Mouse (Mus musculus) stomach, embryonic 16.5 days (tissue): ENCODE measurements around the gene Sptssb. TPM values are rescaled to one million over a fixed set of nuclear protein-coding genes. Genes with fewer than 3 reads are reported as not detected.

ENCODE experiments used
- ATAC-seq: fragments of 200-750 bp; cut with Nextera tagmentation; 2 replicates; pipeline ENCODE4 v1.8.0; 2017; ENCODE audit warnings: moderate number of reproducible peaks, moderate TSS enrichment; ENCODE audit not compliant: insufficient read depth, low FRiP score
- H3K27ac ChIP-seq: fragments of 300-500 bp; sonication (generic); 2 replicates; pipeline ENCODE4 v1.5.1; 2014; ENCODE audit warnings: low read length
- H3K27me3 ChIP-seq: fragments of 300-500 bp; sonication (generic); 2 replicates; pipeline ENCODE4 v1.6.1; 2014; ENCODE audit warnings: low read length, control low read depth, mixed read lengths; ENCODE audit not compliant: control insufficient read depth, insufficient read depth
- H3K36me3 ChIP-seq: fragments of 300-500 bp; sonication (generic); 2 replicates; pipeline ENCODE4 v1.6.1; 2014; ENCODE audit warnings: low read length; ENCODE audit not compliant: control insufficient read depth, insufficient read depth
- H3K4me1 ChIP-seq: fragments of 300-500 bp; sonication (generic); 2 replicates; pipeline ENCODE4 v1.6.1; 2014; ENCODE audit warnings: low read length, control low read depth, mixed read lengths; ENCODE audit not compliant: control insufficient read depth, insufficient read depth
- H3K4me2 ChIP-seq: fragments of 300-500 bp; sonication (generic); 2 replicates; pipeline ENCODE4 v1.6.1; 2014; ENCODE audit warnings: low read depth, low read length, mixed read lengths
- H3K4me3 ChIP-seq: fragments of 300-500 bp; sonication (generic); replicated peaks from 2 replicates; pipeline ENCODE4 v1.5.1; 2014; ENCODE audit warnings: mild to moderate bottlenecking, low read length
- H3K9ac ChIP-seq: fragments of 300-500 bp; sonication (generic); 2 replicates; pipeline ENCODE4 v1.6.1; 2014; ENCODE audit warnings: low read length
- H3K9me3 ChIP-seq: fragments of 300-500 bp; sonication (generic); replicated peaks from 2 replicates; pipeline ENCODE4 v1.6.1; 2016; ENCODE audit warnings: low read length, control low read depth; ENCODE audit not compliant: control insufficient read depth
- WGBS: fragments of 180-500 bp; shearing (Covaris S2); extraction: QIAGEN DNeasy Blood & Tissue Kit; methylation state at CpG from one replicate; pipeline ENCODE4 v1.1.7; 2014; 5-methylcytosine and 5-hydroxymethylcytosine counted together
- polyA plus RNA-seq: library from polyadenylated mRNA; unstranded; fragments of >200 nt; fragmentation: Nextera tagmentation; extraction: Ambion mirVana; gene quantifications from 2 replicates; pipeline ENCODE4 v1.2.1, GENCODE M21; 2015

Gene Sptssb
- polyA plus RNA-seq, 1 experiment from 2014 or later: 60.5 TPM

DNA sequence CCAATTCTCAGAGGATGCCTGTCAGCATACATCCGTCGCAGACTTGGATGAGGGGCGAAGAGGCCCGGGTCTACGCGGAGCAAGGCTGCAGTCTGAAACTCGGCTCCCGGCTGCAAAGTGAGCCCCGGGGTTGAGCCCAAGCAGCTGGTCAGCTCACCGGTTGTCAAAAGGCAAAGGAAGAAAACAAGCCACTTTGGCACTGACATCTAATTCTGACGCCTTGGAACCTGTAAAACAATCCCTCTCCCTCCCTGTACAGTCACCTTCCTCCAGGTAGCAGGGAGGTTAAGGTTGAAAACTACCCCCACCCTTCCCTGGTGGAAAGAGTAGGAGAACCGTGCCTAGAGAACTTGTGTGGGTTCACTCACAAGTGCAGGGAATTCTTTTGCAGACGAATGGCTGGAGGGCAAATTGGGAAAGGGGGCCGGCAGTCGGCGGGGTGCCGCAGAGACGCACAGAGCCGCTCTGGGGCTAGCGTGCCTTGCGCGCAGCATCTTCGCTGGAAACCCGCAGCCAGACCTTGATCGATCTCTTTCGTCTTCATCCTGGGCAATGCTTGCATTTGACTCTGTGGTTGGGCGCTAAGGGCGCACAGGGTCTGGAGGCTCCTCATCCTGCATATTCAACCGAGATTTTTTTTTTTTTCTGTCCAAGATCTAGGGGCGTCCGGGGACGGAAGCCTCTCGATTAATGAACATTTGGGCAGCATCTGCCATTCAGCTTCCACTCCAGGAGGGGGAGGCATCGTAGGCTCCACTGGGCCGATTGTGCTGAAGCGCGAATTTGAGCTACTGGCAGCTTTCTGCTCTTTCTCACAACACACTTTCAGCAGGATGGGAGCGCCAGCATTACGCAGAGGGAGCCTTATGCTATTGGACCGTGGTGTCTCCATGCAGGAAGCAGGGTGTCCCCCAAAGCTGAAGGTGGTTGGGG lies 1.1 kb upstream of the Sptssb start:
- under 1% methylated on average over 40 of the region's 40 CpGs for WGBS
- H3K4me1 ChIP-seq: peaks cover 9% of the 10 kb centered on the region
- peak overlapping the region; percentile 89 for H3K27ac ChIP-seq
- H3K9ac ChIP-seq: peak overlapping the region; percentile 72
- peak; percentile 45; the same call in 1 of the 2 replicates for ATAC-seq
- peak overlapping the region; percentile 48 for H3K4me3 ChIP-seq
- peak overlapping the region; percentile 94 for H3K4me2 ChIP-seq
- no peaks in the 10 kb centered on the region for H3K9me3 ChIP-seq
- H3K36me3 ChIP-seq: no peaks in the 10 kb centered on the region
- H3K27me3 ChIP-seq: no peaks in the 10 kb centered on the region

DNA sequence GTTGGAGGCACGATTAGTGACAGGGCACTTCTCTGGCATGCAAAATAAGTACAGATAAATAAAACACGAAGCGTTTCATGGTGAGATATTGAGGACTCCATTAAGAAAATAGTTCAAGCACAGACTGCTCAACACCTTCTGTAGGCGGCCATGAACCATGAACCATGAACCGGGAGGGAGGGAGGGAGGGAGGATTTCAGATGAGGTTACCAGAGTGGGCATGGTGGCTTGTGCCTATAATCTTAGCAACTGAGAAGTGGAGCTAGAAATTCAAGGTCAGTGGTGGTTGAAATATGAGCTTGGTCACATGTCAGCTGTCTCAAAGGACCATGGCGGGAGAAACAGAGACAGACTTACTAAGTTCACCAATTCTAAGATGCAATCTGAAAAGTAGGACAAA lies 20.3 kb downstream of the Sptssb start:
- H3K9ac ChIP-seq: no peak overlapping the region
- ATAC-seq: no peak
- H3K9me3 ChIP-seq: no peaks in the 10 kb centered on the region
- H3K27me3 ChIP-seq: no peaks in the 10 kb centered on the region
- 79% methylated on average over 6 of the region's 6 CpGs for WGBS
- H3K4me2 ChIP-seq: no peak overlapping the region
- H3K27ac ChIP-seq: no peak overlapping the region
- H3K4me3 ChIP-seq: no peak overlapping the region
- H3K36me3 ChIP-seq: no peaks in the 10 kb centered on the region
- H3K4me1 ChIP-seq: no peaks in the 10 kb centered on the region

DNA sequence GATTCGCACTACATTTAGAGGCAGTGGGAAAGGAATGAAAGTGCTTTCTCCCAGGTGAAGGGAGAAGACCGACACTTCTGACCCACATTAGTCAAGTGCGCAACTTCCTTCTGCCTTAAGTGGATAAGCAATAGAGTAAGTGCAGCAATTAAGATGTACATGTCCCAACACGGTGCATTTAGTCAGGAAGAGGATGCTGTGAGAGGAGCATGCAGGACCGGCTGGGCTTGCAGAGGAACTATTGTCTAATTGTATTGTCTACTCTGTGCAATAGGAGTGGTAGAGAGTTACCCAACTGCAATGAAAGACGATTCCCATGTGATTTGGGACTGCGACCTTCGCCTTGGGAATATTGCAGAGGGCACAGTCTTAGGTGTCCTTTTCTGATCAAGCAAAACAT lies 30.2 kb downstream of the Sptssb start:
- H3K27me3 ChIP-seq: no peaks in the 10 kb centered on the region
- no peaks in the 10 kb centered on the region for H3K4me1 ChIP-seq
- no peaks in the 10 kb centered on the region for H3K9me3 ChIP-seq
- no peak for ATAC-seq
- H3K9ac ChIP-seq: no peak overlapping the region
- WGBS: 80% methylated on average over 8 of the region's 8 CpGs
- H3K4me2 ChIP-seq: no peak overlapping the region
- no peaks in the 10 kb centered on the region for H3K36me3 ChIP-seq
- H3K4me3 ChIP-seq: no peak overlapping the region
- no peak overlapping the region for H3K27ac ChIP-seq

DNA sequence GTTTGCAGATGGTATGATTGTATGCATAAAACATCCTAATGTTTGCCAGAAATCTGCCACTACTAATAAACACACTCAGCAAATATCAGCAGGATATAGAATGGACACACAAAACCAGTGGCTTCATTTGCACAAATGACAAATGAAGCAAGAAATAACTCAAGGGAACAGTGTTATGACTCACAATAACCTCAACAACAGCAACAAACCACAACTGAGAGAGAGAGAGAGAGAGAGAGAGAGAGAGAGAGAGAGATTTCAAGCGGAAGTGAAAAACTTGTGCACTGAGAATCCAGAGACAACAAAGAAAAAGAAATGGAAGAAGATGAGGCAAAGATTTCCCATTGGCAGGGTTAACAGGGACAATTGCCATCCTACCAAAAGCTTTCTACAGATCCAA lies 35.2 kb downstream of the Sptssb start:
- ATAC-seq: no peak
- Histone ChIP-seq H3K9ac (no peak overlapping the region), H3K9me3 (no peaks in the 10 kb centered on the region), H3K4me3 (no peak overlapping the region), H3K27ac (no peak overlapping the region), H3K4me1 (no peaks in the 10 kb centered on the region), H3K36me3 (no peaks in the 10 kb centered on the region), H3K27me3 (no peaks in the 10 kb centered on the region), H3K4me2 (no peak overlapping the region)
- WGBS: 80% methylated on average over 1 of the region's 1 CpGs

- Histone ChIP-seq H3K4me2 (no peak overlapping the region), H3K9me3 (no peaks in the 10 kb centered on the region), H3K36me3 (no peaks in the 10 kb centered on the region), H3K9ac (no peak overlapping the region), H3K27ac (no peak overlapping the region), H3K27me3 (no peaks in the 10 kb centered on the region), H3K4me1 (peaks cover 3% of the 10 kb centered on the region; the same call in 1 of the 2 replicates), H3K4me3 (no peak overlapping the region)
- WGBS: 83% methylated on average over 7 of the region's 7 CpGs
- no peak for ATAC-seq
Measured at GRCm38 (mm10) chr3:69820614-69821013, 39.1 kb downstream of the Sptssb start.

GRCm38 (mm10) chr3:69819851-69820200 lies 39.9 kb downstream of the Sptssb start:
- ATAC-seq: no peak
- no peaks in the 10 kb centered on the region for H3K36me3 ChIP-seq
- H3K4me2 ChIP-seq: no peak overlapping the region
- H3K9ac ChIP-seq: no peak overlapping the region
- H3K4me3 ChIP-seq: no peak overlapping the region
- H3K9me3 ChIP-seq: no peaks in the 10 kb centered on the region
- peaks cover 3% of the 10 kb centered on the region; the same call in 1 of the 2 replicates for H3K4me1 ChIP-seq
- no peak overlapping the region for H3K27ac ChIP-seq
- WGBS: 41% methylated on average over 3 of the region's 3 CpGs
- H3K27me3 ChIP-seq: no peaks in the 10 kb centered on the region

- no peaks in the 10 kb centered on the region for H3K9me3 ChIP-seq
- no peaks in the 10 kb centered on the region for H3K27me3 ChIP-seq
- no peak overlapping the region for H3K27ac ChIP-seq
- peaks cover 3% of the 10 kb centered on the region; the same call in 1 of the 2 replicates for H3K4me1 ChIP-seq
- no peak overlapping the region for H3K9ac ChIP-seq
- H3K36me3 ChIP-seq: no peaks in the 10 kb centered on the region
- no peak overlapping the region for H3K4me3 ChIP-seq
- 68% methylated on average over 7 of the region's 7 CpGs for WGBS
- ATAC-seq: no peak
- no peak overlapping the region for H3K4me2 ChIP-seq
Measured at GRCm38 (mm10) chr3:69819146-69819850, 40.4 kb downstream of the Sptssb start.

DNA sequence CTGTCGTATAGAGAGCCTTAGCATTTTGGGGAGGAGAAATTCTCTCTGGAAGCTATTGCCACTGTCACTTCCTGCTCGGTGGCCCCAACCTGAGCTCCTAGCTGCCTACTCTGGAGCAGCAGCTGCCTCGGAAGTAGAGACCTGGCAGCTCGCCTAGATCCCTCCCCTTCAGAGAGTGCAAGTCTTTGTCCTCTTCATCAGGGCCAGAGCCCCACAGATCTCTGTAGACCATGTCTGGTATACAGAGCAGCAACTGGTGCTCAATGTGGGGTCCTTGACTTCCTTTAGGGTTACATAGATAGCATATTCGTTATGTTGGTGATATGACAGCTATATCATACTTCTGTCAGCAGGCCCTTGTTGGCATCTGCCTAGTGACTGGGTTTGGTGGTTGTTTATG lies 41.3 kb downstream of the Sptssb start:
- ATAC-seq: no peak
- Histone ChIP-seq H3K4me2 (no peak overlapping the region), H3K27me3 (no peaks in the 10 kb centered on the region), H3K9ac (no peak overlapping the region), H3K4me3 (no peak overlapping the region), H3K9me3 (no peaks in the 10 kb centered on the region), H3K4me1 (peaks cover 3% of the 10 kb centered on the region; the same call in 1 of the 2 replicates), H3K36me3 (no peaks in the 10 kb centered on the region), H3K27ac (no peak overlapping the region)
- 56% methylated on average over 5 of the region's 5 CpGs for WGBS

GRCm38 (mm10) chr3:69816547-69816946 lies 43.2 kb downstream of the Sptssb start:
- peaks cover 3% of the 10 kb centered on the region; the same call in 1 of the 2 replicates for H3K4me1 ChIP-seq
- H3K9me3 ChIP-seq: no peaks in the 10 kb centered on the region
- no peaks in the 10 kb centered on the region for H3K36me3 ChIP-seq
- 80% methylated on average over 2 of the region's 2 CpGs for WGBS
- no peak overlapping the region for H3K4me2 ChIP-seq
- no peak for ATAC-seq
- no peak overlapping the region for H3K4me3 ChIP-seq
- H3K27me3 ChIP-seq: no peaks in the 10 kb centered on the region
- no peak overlapping the region for H3K9ac ChIP-seq
- no peak overlapping the region for H3K27ac ChIP-seq
